Mouse (Mus musculus) lung, adult 2 months (tissue): Measurements from ENCODE around the gene Llgl2.

Experiments
- CTCF ChIP-seq: fragments of 200-500 bp; IDR thresholded peaks from 2 replicates; pipeline ENCODE4 v1.5.1; 2011; ENCODE audit warnings: mild to moderate bottlenecking, low read length, control low read depth; ENCODE audit not compliant: insufficient read depth
- POLR2A ChIP-seq: fragments of 200-500 bp; IDR thresholded peaks from 2 replicates; pipeline ENCODE4 v1.6.1; 2011; ENCODE audit warnings: low read depth, mild to moderate bottlenecking, control low read depth, low read length, borderline replicate concordance; ENCODE audit errors: extremely low read depth

- TF ChIP-seq CTCF (no peak), POLR2A (no peak)
Measured at GRCm38 (mm10) chr11:115886446-115886845, 62.6 kb downstream of the Llgl2 start.
